Mouse (Mus musculus) lung, postnatal 10 days (tissue): Measurements from ENCODE around the gene Olfr1110.
"Not testable (repeated sequence)": the region's sequence is repeated elsewhere in the genome, so short reads cannot be mapped to it uniquely, and the experiment has no call there.

Experiments used
- DNase-seq: peaks from one replicate; pipeline ENCODE4 v3.0.0; 2021

Olfr1110 gene

DNA sequence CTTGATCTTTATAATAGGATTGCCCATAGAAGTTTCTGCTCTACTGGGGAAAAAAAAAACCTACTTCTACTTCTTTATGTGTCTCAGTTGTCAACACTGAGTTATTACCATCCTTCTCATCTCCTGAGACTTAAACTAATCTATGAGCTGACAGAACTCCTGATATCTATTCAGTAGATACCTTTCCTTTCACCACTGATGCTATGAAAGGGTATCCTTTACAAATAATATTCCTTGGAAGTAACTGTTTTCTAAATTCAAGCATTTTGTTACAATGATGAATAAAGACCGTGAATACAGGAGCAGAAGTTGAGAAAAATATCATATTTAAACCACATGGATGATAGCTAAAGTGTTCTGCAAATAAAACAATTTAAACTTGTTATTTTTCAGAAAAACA, at the start of gene Olfr1110:
Gene Olfr1110, minus strand, starts transcription at position 101 of the 400 bp plus-strand sequence.
- no peak for DNase-seq

GRCm38 (mm10) chr2:87187498-87187897, 47.4 kb upstream of the Olfr1110 start, which contains the start of gene Olfr1112:
Olfr1112 (plus strand) TSS chr2:87187798.
- DNase-seq = no peak

- not testable (repeated sequence) for DNase-seq
These were observed 27.6 kb upstream of the Olfr1110 start for GRCm38 (mm10) chr2:87167731-87168130.

DNA sequence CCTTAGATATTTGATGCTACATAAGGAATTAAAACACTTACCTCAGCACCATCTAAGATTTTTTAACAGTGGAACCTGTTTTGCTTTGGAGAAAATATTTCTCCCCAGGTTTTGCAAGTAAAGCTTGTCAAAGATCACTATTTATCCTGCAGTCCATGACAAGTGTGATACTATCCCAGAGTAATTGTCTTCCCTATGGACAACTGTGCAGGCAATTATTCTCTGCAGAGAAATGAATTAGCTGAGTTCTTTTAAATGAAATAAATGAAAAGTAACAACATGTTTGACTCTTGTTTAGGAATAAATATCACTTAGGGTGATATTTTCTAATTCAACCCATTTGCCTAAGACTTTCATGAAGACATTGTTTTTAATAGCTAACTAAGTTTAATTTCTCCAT, 12.4 kb upstream of the Olfr1110 start, which contains the start of gene Olfr1111:
Gene Olfr1111, minus strand, starts transcription at position 101 of the 400 bp plus-strand sequence.
- DNase-seq = no peak

- DNase-seq = no peak
These were observed 25.6 kb downstream of the Olfr1110 start, which contains the start of gene Olfr259 for GRCm38 (mm10) chr2:87114467-87114866. Olfr259 (minus strand) TSS chr2:87114567.

DNA sequence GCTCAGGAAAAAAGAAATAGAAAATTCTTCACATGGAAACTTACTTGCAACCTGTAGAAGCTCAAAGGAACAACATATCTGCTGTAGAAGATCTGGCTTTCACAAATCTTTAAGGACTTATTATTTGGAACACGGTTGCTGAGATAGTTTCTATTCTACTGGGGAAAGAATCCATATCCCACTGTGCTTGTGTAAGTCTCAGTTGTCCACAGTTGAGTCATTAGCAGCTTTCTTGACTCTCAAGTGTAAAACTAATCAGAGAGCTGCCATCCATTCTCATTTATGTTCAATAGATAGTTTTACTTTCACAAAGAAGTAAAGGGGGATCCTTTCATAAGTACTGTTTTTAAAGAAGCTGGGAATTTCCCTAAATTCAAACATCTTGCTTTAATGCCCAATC, 44.2 kb downstream of the Olfr1110 start, which contains the start of gene Olfr1109:
Gene Olfr1109, minus strand, starts transcription at position 101 of the 400 bp plus-strand sequence.
- DNase-seq = no peak
